Mouse (Mus musculus): ENCODE data around the gene Adss. TPM values are rescaled to one million over a fixed set of nuclear protein-coding genes. Genes with fewer than 3 reads are reported as not detected.

The Adss gene
- polyA plus RNA-seq, 1 experiment from 2014 or later: 128 TPM

- no peak for TF ChIP-seq CTCF (IDR thresholded peaks at IDR 0.05)
- ChIA-PET CTCF (no interaction called here), POLR2A (no interaction called here)
- ATAC-seq: no peak
- H3K27me3 ChIP-seq: no peaks in the 10 kb centered on the region
- no peak for DNase-seq (ENCODE audit: low read depth, low spot score)
- in situ Hi-C loops (cut with MboI; ENCODE audit: low pct_unique_long_range_greater_than_20kb): loop anchor here (5.0 kb wide), 1 partner anchor 78 kb away; no protein-coding TSS in a partner anchor
These were observed 82.5 kb downstream of the Adss start for GRCm38 (mm10) chr1:177713635-177714396.

Other genes with a start within 250 kb of the Adss start
- 1.8 TPM for gene 1700016C15Rik, start 66.7 kb downstream of the Adss start, polyA plus RNA-seq (2021)
- 0.65 TPM for gene Catspere2, start 186.9 kb upstream of the Adss start, polyA plus RNA-seq (2021)